Mouse (Mus musculus): ENCODE results near the gene Os9.

GRCm38 (mm10) chr10:127115068-127115467 is 5.9 kb downstream of the Os9 start:
- TF ChIP-seq CTCF (IDR thresholded peaks at IDR 0.05; ENCODE audit: borderline replicate concordance, insufficient read depth, low read length) = no peak
- no peak for TF ChIP-seq POLR2A (IDR thresholded peaks at IDR 0.05; ENCODE audit: low read depth, low read length)
